Comparison of ENCODE assay signal across 17 mouse cellular contexts in genomic region chr5:31771486-31771885, GRCm38 (mm10).
"Had no signal": no experiment of that assay in that cellular context is flagged by ENCODE, and none has a peak within 500 bp of the region (broad histone marks: within the 10 kb centered on the region; RNA-seq: fewer than 3 reads in every experiment).

No protein-coding gene starts in this region.

- H3K4me1 ChIP-seq: midbrain, embryonic 15.5 days; neural tube, embryonic 12.5 days; stomach, embryonic 15.5 days had no signal

- H3K27me3 ChIP-seq: lung, embryonic 15.5 days; megakaryocyte, embryonic 14.5 days; midbrain, embryonic 13.5 days; midbrain, embryonic 15.5 days; neural tube, embryonic 12.5 days; stomach, embryonic 15.5 days had no signal

- ATAC-seq: lung, postnatal 0 days; midbrain, embryonic 13.5 days; midbrain, embryonic 15.5 days had no signal

- H3K36me3 ChIP-seq: lung, embryonic 15.5 days; midbrain, embryonic 13.5 days; midbrain, embryonic 15.5 days; neural tube, embryonic 12.5 days; stomach, embryonic 15.5 days had no signal

- H3K4me2 ChIP-seq: lung, embryonic 15.5 days; midbrain, embryonic 11.5 days; midbrain, embryonic 13.5 days; midbrain, embryonic 15.5 days; neural tube, embryonic 12.5 days; stomach, embryonic 15.5 days had no signal

- DNase-seq: lung, adult 2 months; lung, postnatal 14 days; lung, postnatal 36 days; right cerebral cortex, postnatal 14 days; thymus, adult 2 months; thymus, postnatal 25 days; thymus, postnatal 4 days had no signal

- H3K9ac ChIP-seq: lung, embryonic 15.5 days; midbrain, embryonic 13.5 days; midbrain, embryonic 15.5 days; neural tube, embryonic 12.5 days; stomach, embryonic 15.5 days had no signal

- H3K27ac ChIP-seq: lung, embryonic 15.5 days; macrophage; midbrain, embryonic 13.5 days; midbrain, embryonic 15.5 days; neural tube, embryonic 12.5 days; stomach, embryonic 15.5 days; stomach, postnatal 0 days had no signal

- H3K4me3 ChIP-seq: lung, embryonic 15.5 days; megakaryocyte, embryonic 14.5 days; midbrain, embryonic 13.5 days; midbrain, embryonic 15.5 days; neural tube, embryonic 12.5 days; stomach, embryonic 15.5 days had no signal

- H3K9me3 ChIP-seq: lung, embryonic 15.5 days; midbrain, embryonic 13.5 days; midbrain, embryonic 15.5 days; stomach, embryonic 15.5 days had no signal
